Mouse (Mus musculus) cerebellum, postnatal 10 days (tissue): ENCODE measurements around the gene Fgf6.

ENCODE experiments used
- DNase-seq, 2 experiments: peaks; one replicate each; pipeline ENCODE4 v3.0.0; 2021; ENCODE audit warnings: mixed read lengths in 2 of 2

The Fgf6 gene

GRCm38 (mm10) chr6:127014906-127015770 lies at the start of gene Fgf6:
Gene Fgf6, plus strand, starts transcription at chr6:127015586.
- DNase-seq = peak in 1 of 2 experiments; percentile 9

- no peak for DNase-seq
These were observed 49.0 kb upstream of the Fgf6 start for GRCm38 (mm10) chr6:126966241-126967026.

GRCm38 (mm10) chr6:126981539-126982234 lies 33.7 kb upstream of the Fgf6 start:
- DNase-seq = peak in 1 of 2 experiments; percentile 8

GRCm38 (mm10) chr6:126993676-126994075 lies 21.7 kb upstream of the Fgf6 start:
- no peak for DNase-seq

GRCm38 (mm10) chr6:126995494-126995893 lies 19.9 kb upstream of the Fgf6 start:
- no peak for DNase-seq

GRCm38 (mm10) chr6:126996399-126996798 lies 19.0 kb upstream of the Fgf6 start:
- DNase-seq = no peak

GRCm38 (mm10) chr6:127005646-127006045 lies 9.7 kb upstream of the Fgf6 start:
- no peak for DNase-seq

- no peak for DNase-seq
These were observed 8.8 kb upstream of the Fgf6 start for GRCm38 (mm10) chr6:127006551-127006950.

GRCm38 (mm10) chr6:127010021-127010420 lies 5.4 kb upstream of the Fgf6 start:
- no peak for DNase-seq

GRCm38 (mm10) chr6:127011947-127012535 lies 3.3 kb upstream of the Fgf6 start:
- no peak for DNase-seq

GRCm38 (mm10) chr6:127019254-127019653 lies 3.9 kb downstream of the Fgf6 start:
- no peak for DNase-seq

GRCm38 (mm10) chr6:127020431-127020830 lies 5.0 kb downstream of the Fgf6 start:
- no peak for DNase-seq

- no peak for DNase-seq
These were observed 9.4 kb downstream of the Fgf6 start for GRCm38 (mm10) chr6:127024836-127025235.

- peak; percentile 19 to 23 for DNase-seq
These were observed 19.4 kb downstream of the Fgf6 start for GRCm38 (mm10) chr6:127034760-127035159.

GRCm38 (mm10) chr6:127044909-127045308 lies 29.5 kb downstream of the Fgf6 start:
- peak; percentile 52 to 72 for DNase-seq

- DNase-seq = no peak
These were observed 35.5 kb downstream of the Fgf6 start for GRCm38 (mm10) chr6:127050847-127051246.

GRCm38 (mm10) chr6:127056990-127057588 lies 41.7 kb downstream of the Fgf6 start:
- no peak for DNase-seq

- DNase-seq = no peak
These were observed 44.6 kb downstream of the Fgf6 start for GRCm38 (mm10) chr6:127059975-127060374.

- no peak for DNase-seq
These were observed 48.5 kb downstream of the Fgf6 start for GRCm38 (mm10) chr6:127063915-127064314.

GRCm38 (mm10) chr6:127064815-127065214 lies 49.4 kb downstream of the Fgf6 start:
- DNase-seq = no peak

GRCm38 (mm10) chr6:127072817-127073216 lies 57.4 kb downstream of the Fgf6 start, which contains the start of gene Fgf23:
Gene Fgf23, plus strand, starts transcription at chr6:127072902.
- no peak for DNase-seq
